Mouse (Mus musculus): ENCODE results near the gene Supt4a. TPM values are rescaled to one million over a fixed set of nuclear protein-coding genes. Genes with fewer than 3 reads are reported as not detected.

Gene Supt4a
- polyA plus RNA-seq, 1 experiment from 2014 or later: 172 TPM

DNA sequence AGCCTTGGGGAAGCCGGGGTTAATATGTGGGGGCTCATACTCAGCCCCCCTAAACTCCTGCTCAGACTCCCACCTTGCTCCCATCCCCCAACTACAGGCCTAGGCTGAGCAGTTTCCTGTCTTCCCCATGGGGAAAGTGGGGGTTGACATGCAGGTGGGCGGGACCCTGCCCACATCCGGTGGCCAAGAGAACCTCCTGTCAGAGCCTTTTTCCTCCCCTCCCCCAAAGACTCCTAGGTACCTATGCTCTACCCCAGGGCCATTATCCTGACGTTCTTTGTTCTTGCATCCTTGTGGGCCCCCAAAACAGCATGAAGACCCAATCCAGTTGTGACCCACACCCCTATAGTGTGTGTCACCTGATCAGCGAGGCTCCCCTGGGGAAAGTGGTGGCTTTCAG lies 17.3 kb downstream of the Supt4a start:
- H3K27me3 ChIP-seq: peaks cover 8% of the 10 kb centered on the region
- H3K4me3 ChIP-seq: no peak overlapping the region
- no peak for ATAC-seq (ENCODE audit: insufficient number of reproducible peaks, insufficient read depth, low FRiP score, low TSS enrichment, low read depth)
- H3K36me3 ChIP-seq: no peaks in the 10 kb centered on the region
- no peaks in the 10 kb centered on the region for H3K9me3 ChIP-seq
- 59% methylated on average over 5 of the region's 5 CpGs for WGBS
- no peaks in the 10 kb centered on the region for H3K4me1 ChIP-seq
- no peak overlapping the region for H3K27ac ChIP-seq
- H3K4me2 ChIP-seq: no peak overlapping the region
- H3K9ac ChIP-seq: no peak overlapping the region

DNA sequence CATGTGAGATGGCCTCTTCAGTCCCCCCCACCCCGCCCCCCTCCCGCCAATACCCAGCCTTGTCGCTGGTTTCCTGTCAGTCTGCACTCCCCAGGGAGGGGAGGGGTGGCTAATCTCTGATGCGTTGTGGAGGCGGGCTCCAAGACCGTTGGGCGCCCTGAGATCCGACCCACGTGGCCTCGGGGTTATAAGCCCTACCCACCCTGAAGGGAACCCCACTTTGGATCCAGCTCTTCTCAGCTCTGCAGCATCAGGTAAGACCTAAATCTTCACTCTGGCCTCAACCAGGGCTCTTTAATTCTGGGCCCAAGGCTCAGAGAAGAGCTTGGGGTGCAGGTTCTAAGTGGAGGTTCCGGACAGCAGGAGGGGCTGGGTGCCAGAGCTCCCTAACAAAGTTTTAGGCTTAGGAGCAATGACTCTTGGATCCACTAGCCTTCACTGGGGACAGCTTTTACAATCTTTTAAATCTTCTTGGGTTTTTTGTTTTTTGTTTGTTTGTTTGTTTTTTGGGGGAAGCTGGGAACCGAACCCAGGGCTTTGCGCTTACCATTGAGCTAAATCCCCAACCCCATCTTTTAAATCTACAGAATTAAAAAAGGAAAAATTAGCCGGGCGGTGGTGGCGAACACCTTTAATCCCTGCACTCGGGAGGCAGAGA lies 18.1 kb downstream of the Supt4a start:
- 70% methylated on average over 17 of the region's 17 CpGs for WGBS

GRCm38 (mm10) chr11:87756251-87756820 lies 19.0 kb downstream of the Supt4a start:
- no peak for ATAC-seq (ENCODE audit: insufficient number of reproducible peaks, insufficient read depth, low FRiP score, low TSS enrichment, low read depth)
- no peak overlapping the region for H3K4me2 ChIP-seq
- no peak overlapping the region for H3K4me3 ChIP-seq
- H3K27ac ChIP-seq: no peak overlapping the region
- H3K9me3 ChIP-seq: no peaks in the 10 kb centered on the region
- peaks cover 25% of the 10 kb centered on the region for H3K27me3 ChIP-seq
- no peaks in the 10 kb centered on the region for H3K36me3 ChIP-seq
- H3K4me1 ChIP-seq: peaks cover 8% of the 10 kb centered on the region
- H3K9ac ChIP-seq: no peak overlapping the region
- 85% methylated on average over 15 of the region's 15 CpGs for WGBS

More for the DNA sequence above, 18.1 kb downstream of the Supt4a start:
- Histone ChIP-seq H3K36me3 (no peaks in the 10 kb centered on the region), H3K4me3 (no peak overlapping the region), H3K9ac (no peak overlapping the region), H3K27me3 (peaks cover 16% of the 10 kb centered on the region), H3K27ac (no peak overlapping the region), H3K4me1 (peaks cover 5% of the 10 kb centered on the region), H3K4me2 (no peak overlapping the region), H3K9me3 (no peaks in the 10 kb centered on the region)
- ATAC-seq (ENCODE audit: insufficient number of reproducible peaks, insufficient read depth, low FRiP score, low TSS enrichment, low read depth): no peak

- Histone ChIP-seq H3K27ac (no peak overlapping the region), H3K9me3 (no peaks in the 10 kb centered on the region), H3K9ac (no peak overlapping the region), H3K4me1 (peaks cover 8% of the 10 kb centered on the region), H3K4me2 (no peak overlapping the region), H3K27me3 (peaks cover 34% of the 10 kb centered on the region), H3K4me3 (no peak overlapping the region), H3K36me3 (no peaks in the 10 kb centered on the region)
- WGBS: 86% methylated on average over 25 of the region's 25 CpGs
- ATAC-seq (ENCODE audit: insufficient number of reproducible peaks, insufficient read depth, low FRiP score, low TSS enrichment, low read depth): no peak
Measured at GRCm38 (mm10) chr11:87757001-87757954, 19.9 kb downstream of the Supt4a start.

GRCm38 (mm10) chr11:87758161-87758911 lies 21.0 kb downstream of the Supt4a start:
- no peak overlapping the region for H3K4me3 ChIP-seq
- H3K27me3 ChIP-seq: peaks cover 45% of the 10 kb centered on the region
- peaks cover 10% of the 10 kb centered on the region for H3K4me1 ChIP-seq
- H3K27ac ChIP-seq: no peak overlapping the region
- no peak overlapping the region for H3K9ac ChIP-seq
- H3K4me2 ChIP-seq: no peak overlapping the region
- 80% methylated on average over 7 of the region's 7 CpGs for WGBS
- ATAC-seq (ENCODE audit: insufficient number of reproducible peaks, insufficient read depth, low FRiP score, low TSS enrichment, low read depth): no peak
- no peaks in the 10 kb centered on the region for H3K36me3 ChIP-seq
- no peaks in the 10 kb centered on the region for H3K9me3 ChIP-seq

- H3K27ac ChIP-seq: no peak overlapping the region
- peaks cover 52% of the 10 kb centered on the region for H3K27me3 ChIP-seq
- ATAC-seq (ENCODE audit: insufficient number of reproducible peaks, insufficient read depth, low FRiP score, low TSS enrichment, low read depth): no peak
Measured at GRCm38 (mm10) chr11:87758957-87759608, 21.7 kb downstream of the Supt4a start.

DNA sequence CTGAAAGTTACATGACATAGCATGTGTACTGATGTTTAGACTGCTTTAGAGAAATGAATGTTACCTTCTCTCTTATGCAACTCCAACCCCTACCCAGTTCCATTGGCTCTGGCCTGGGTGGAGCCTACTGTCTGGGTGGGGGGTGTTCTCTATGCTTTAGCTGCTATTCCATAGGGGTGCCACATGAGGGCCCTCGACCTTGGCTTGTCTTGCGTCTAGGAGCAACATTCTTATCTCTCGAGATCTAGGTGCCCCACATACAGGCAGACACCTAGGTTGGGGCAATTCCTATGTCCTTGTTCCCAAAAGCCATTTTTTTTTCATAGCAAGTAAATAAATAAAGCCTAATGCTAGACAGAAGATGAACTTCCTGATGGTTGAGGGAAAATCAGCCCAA lies 22.3 kb downstream of the Supt4a start:
- no peak overlapping the region for H3K4me2 ChIP-seq
- H3K4me3 ChIP-seq: no peak overlapping the region
- peaks cover 58% of the 10 kb centered on the region for H3K27me3 ChIP-seq
- no peak overlapping the region for H3K27ac ChIP-seq
- peaks cover 23% of the 10 kb centered on the region for H3K4me1 ChIP-seq
- H3K9ac ChIP-seq: no peak overlapping the region
- H3K9me3 ChIP-seq: no peaks in the 10 kb centered on the region
- H3K36me3 ChIP-seq: no peaks in the 10 kb centered on the region
- 7% methylated on average over 3 of the region's 3 CpGs for WGBS
- ATAC-seq (ENCODE audit: insufficient number of reproducible peaks, insufficient read depth, low FRiP score, low TSS enrichment, low read depth): no peak

More at GRCm38 (mm10) chr11:87758957-87759608, 21.7 kb downstream of the Supt4a start:
- Histone ChIP-seq H3K9me3 (no peaks in the 10 kb centered on the region), H3K9ac (no peak overlapping the region), H3K36me3 (no peaks in the 10 kb centered on the region), H3K4me1 (peaks cover 18% of the 10 kb centered on the region), H3K4me3 (no peak overlapping the region), H3K4me2 (no peak overlapping the region)
- WGBS: 75% methylated on average over 4 of the region's 4 CpGs

GRCm38 (mm10) chr11:87760301-87761081 lies 23.1 kb downstream of the Supt4a start, which contains the start of gene Tspoap1:
Tspoap1 (plus strand) TSS chr11:87760541.
- H3K9me3 ChIP-seq: no peaks in the 10 kb centered on the region
- H3K4me1 ChIP-seq: peaks cover 28% of the 10 kb centered on the region
- no peak within 1 kb of the TSS for H3K9ac ChIP-seq
- no peaks in the 10 kb centered on the region for H3K36me3 ChIP-seq
- no peak for ATAC-seq (ENCODE audit: insufficient number of reproducible peaks, insufficient read depth, low FRiP score, low TSS enrichment, low read depth)
- H3K27me3 ChIP-seq: peaks cover 67% of the 10 kb centered on the region
- no peak within 1 kb of the TSS for H3K27ac ChIP-seq
- WGBS: 9% methylated on average over 23 of the region's 23 CpGs
- peak within 1 kb of the TSS; percentile 36 for H3K4me2 ChIP-seq
- H3K4me3 ChIP-seq: 0 out of 2 replicates have a peak within 1 kb of the TSS, but pooled peaks have one; percentile 9

GRCm38 (mm10) chr11:87761181-87761721 lies 23.9 kb downstream of the Supt4a start:
- no peak for ATAC-seq (ENCODE audit: insufficient number of reproducible peaks, insufficient read depth, low FRiP score, low TSS enrichment, low read depth)
- peaks cover 74% of the 10 kb centered on the region for H3K27me3 ChIP-seq
- no peak overlapping the region for H3K4me3 ChIP-seq
- no peaks in the 10 kb centered on the region for H3K36me3 ChIP-seq
- WGBS: 60% methylated on average over 11 of the region's 11 CpGs
- no peak overlapping the region for H3K9ac ChIP-seq
- no peaks in the 10 kb centered on the region for H3K9me3 ChIP-seq
- no peak overlapping the region for H3K27ac ChIP-seq
- H3K4me2 ChIP-seq: no peak overlapping the region
- H3K4me1 ChIP-seq: peaks cover 28% of the 10 kb centered on the region

All from embryonic facial prominence, embryonic 13.5 days (tissue).